Mouse (Mus musculus) NIH3T3 (cell line): ENCODE measurements around the gene Htr1d.

ENCODE experiments used
- DNase-seq: peaks from one replicate; pipeline ENCODE4 v3.0.0-alpha.2; 2012; ENCODE audit warnings: low read depth

The Htr1d gene

DNA sequence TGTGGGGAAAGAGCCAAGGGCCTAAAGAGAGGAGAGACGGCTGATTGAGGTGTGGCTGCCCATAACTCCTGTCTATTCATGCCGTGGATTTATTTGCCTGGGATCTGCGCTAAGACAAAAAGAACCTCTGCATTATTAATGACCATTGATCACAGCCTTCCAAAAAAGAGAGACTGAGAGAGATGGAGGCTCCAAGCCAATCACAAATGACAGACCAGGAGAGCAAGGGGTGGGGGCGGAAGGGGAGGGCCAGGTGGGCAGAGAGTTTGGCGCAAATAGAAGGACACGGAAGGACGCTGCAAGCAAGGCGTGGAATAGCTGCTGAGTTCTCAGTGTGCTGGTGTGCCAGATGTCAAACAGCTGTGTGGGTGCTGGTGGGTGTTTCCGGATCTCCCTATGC, at the start of gene Htr1d:
Gene Htr1d (plus strand): TSS at position 301 of the 400 bp plus-strand sequence.
- no peak for DNase-seq

DNA sequence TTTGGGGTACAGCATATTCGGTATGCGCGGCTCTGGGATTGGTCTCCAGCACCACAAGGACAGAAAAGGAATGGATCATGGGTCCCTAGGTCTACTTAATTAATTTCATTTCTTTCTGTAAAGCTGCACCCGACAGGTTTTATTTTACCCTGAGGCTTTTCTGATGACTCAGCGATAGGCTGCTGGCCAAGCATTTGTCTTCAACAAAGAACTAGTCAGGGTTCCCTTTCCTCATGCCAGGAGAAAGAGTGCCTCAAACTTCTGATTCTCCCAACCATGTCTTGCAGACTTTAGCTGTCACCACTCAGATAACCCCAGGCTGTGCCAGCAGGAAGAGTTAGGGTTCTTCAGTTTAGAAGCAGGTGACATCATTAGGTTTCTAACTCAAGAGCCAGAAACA, 46.3 kb upstream of the Htr1d start:
- peak; percentile 61 for DNase-seq

DNA sequence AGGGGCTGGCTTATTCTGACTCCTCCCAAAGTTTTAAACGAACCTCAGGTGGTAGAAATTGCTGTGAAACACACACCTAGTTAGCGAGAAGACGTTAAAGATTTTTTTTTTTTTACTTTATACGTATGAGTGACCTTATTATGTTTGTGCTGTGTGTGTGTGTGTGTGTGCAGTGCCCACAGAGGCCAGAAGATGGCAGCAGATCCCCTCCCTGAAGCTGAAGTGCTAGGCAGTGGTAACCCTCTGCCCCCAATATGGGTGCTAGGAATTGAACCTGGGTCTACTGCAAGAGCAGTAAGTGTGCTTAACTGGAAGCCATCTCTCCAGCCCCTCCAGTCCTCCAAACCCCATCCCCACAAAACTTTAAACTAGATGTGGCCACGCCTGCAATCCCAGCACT, 40.3 kb upstream of the Htr1d start:
- no peak for DNase-seq

DNA sequence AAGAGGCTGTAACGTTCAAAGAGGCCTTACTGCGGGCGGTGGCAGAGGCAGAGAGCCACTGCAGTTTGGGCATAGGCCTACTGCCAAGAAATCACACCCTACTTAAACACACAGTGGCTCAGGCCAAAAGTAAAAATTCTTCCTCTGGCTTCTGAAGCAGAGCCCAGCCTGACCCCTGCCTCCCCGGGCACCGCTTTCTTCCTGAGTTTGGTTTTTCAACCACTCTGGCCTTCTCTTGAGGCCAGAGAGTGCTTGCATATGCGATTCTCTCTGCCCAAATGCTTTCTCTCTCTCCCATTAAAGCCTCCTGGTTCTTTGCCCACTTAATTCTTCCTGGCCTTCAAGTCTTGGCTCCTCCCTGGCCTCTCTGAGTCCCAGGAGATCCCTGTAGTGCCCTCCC, 39.5 kb upstream of the Htr1d start:
- DNase-seq = no peak

DNA sequence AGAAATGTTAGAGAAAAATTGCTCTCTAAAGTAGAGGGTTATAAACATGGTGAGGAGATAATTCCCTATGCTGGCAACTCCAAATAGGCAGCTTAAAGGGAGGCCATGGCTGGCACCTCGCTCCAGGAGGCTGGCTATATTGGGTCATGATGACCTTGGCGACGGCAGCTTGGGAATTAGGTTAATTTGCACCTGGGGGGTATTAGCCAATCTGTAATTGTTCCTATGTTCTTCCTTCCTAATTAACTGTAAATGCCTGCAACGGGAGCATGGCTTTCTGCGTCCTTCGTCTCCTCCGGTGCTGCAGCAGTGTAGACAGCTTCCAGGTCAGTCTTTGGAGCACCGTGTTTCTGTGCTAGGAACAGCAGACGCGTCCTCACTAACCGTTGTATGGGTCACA, 36.1 kb upstream of the Htr1d start:
- DNase-seq = no peak

DNA sequence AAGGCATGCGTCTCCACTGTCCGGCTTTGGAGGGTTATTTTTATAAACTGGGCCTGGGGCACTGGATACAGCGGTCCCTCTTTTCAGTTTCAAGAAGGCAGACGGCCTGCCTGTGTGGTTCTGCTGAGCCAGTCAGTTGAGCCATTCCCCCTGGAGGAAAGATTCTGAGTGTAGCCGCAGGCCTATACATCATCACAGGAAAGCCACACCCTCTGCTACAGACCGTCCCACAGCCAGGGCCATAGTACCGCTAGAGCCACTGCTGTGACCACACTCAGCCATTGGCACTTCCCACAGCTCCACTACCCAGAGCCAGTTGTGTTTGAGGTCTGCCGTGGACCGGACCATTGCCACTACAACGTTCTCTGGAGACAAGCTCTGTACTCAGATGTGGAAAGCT, 21.5 kb upstream of the Htr1d start:
- DNase-seq = no peak

DNA sequence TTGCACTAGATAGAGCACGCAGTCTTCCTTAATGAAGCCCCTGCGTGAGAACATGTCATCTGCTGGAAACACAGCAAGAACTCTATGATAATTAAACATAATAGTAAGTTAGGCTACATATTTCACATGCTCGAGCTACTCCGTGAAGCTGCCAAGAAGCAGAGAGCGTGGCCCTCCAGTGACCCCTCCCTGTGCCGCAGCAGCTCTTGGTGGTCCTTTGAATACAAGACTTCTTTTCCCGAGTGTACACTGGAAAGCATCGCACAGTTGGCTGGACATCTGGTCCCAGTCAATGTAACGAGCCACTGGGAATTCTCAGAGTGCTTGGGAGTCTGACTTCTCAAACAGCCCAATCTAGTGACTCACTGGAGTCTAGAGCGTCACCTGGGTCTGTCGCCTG, 15.5 kb upstream of the Htr1d start:
- no peak for DNase-seq

DNA sequence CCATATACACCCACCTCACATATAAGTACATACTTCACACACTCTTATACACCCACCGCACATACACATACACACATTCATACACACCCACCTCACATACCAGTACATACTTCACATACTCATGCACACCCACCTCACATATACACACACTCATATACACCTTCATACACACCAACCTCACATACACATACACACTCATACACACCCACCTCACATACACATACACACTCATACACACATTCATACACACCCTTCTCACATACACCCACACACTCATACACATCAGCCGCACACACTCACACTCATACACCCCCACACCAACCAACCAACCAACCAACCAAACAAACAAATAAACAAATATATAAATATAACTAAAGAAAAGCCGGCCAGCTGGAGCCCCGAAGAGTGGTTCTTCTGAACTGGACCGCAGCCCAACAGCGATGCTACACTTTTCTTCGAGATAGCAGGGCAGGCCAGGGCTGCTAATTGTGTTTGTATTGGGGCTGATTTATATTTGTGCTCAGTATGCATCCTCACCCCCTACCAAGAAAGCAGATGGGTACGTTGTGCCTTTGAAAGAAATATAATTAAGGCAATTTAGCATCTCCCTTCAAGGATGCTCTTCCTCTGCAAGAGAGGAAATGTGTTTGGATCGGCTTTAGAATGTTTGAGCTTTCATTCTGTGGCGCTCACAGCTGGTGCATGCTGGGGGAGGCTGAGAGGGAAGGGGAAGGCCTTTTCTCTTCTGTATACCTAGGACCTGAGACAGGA, 11.1 kb upstream of the Htr1d start:
- no peak for DNase-seq

DNA sequence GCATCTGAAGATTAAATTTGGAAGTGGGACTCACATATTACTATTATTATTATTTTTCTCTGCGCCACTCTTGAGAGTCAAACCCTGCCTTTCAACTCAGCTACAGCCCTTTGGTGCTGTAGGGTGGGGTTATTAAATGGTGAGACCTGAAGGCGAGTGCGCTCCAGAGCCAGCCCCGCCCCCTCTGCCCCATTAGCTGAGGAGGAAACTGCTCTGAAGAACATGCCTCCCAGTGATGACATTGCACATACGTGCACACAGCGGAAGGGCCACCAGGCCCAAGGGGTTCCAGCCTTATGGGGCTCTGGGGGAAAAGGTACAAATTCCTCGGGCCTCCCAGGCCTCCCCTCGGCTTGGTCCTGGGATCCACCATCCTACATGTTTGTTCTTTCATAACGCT, 7.8 kb upstream of the Htr1d start:
- no peak for DNase-seq

DNA sequence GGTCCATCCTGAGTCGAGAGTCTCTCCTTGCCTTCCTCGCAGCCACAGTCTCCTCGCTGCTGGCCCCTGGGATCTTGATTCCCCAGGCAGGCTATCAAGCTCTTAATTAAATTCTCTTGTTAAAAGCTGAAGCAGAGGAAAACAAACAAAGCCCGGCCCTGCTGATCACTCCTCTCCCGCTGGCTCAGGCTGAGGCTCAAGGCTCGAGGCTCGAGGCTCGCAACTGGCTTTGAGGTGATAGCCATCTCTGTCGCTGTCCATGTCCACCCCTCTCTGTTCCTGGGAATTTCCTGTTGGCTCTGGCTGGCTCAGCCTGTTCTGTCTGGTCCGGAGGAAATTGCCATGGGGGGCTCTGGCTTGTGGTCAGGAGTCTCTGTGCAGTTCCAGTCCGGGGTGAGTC, 4.4 kb upstream of the Htr1d start:
- no peak for DNase-seq

DNA sequence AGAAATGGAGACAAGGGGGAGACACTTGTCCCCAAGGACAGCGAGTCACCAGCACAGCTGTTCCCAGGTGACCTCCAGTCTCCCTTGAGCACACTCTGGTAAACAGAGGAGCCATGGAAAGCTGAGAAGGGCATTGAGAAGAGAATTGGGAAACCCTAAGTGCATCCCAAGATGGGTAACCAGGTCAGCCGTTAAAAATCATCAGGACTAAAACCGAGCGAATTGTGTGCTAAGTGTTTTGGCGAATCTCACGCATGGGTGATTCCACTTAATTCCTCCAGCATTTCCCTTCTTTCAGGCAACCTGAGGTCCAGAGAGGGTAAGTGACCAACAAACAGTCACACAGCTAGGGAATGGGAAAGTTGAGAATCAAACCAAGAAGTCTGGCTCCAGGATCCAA, 3.9 kb upstream of the Htr1d start:
- DNase-seq = no peak

DNA sequence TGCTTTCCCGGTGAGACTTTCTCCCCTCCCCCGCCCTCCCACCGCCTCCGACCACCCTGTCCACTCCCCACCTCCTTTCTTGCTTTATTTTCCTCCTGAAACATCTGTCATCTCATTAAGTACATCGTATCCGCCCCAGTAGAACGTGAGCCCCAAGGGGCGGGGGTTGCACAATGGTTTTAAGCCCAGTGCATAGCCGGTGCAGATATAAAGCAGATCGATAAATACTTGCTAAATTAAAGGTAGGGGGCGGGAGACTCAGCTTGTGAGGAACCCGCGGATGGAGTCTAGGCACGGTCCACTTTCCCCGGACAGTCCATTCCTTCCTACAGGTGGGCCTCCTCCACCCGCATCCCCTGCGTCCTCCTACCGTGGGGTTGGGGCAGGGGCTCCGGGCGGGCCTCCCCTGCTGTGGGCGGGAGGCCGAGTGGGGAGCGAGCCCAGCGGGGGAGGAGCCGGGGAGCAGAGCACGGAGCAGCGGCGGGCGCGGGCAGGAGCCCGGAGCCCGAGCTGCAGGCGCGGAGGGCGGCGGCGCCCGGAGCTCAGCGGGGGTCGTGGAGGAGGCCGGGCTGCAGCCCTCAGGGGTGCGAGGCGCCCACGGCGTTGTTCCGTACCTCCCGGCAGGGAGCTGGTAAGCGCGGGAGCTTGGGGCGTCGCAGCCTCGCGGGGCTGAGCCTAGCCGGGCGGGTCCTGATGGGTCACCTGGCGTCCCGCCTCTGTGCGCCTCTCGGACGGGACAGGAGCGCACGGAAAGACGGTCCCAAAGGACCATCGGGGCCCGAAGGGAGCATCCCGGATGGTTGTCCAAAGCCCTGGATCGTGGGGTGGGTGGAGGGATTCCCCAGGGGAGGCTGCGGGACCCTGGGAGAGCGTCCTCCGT, 1.0 kb downstream of the Htr1d start:
- DNase-seq = no peak

DNA sequence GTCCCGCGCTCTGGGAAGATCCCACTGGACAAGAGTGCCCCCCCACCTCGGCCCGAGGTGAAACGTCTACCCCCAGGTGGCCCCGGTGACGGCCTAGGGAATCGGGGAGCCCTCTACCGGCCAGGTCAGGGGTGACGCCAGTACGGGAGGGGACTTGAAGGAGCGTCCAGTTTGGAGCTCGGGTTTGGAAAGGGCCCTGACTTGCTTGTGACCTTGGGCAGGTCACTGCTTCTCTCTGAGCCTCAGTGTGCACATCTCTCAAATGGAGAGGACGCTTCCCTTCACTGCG, 1.6 kb downstream of the Htr1d start:
- no peak for DNase-seq

DNA sequence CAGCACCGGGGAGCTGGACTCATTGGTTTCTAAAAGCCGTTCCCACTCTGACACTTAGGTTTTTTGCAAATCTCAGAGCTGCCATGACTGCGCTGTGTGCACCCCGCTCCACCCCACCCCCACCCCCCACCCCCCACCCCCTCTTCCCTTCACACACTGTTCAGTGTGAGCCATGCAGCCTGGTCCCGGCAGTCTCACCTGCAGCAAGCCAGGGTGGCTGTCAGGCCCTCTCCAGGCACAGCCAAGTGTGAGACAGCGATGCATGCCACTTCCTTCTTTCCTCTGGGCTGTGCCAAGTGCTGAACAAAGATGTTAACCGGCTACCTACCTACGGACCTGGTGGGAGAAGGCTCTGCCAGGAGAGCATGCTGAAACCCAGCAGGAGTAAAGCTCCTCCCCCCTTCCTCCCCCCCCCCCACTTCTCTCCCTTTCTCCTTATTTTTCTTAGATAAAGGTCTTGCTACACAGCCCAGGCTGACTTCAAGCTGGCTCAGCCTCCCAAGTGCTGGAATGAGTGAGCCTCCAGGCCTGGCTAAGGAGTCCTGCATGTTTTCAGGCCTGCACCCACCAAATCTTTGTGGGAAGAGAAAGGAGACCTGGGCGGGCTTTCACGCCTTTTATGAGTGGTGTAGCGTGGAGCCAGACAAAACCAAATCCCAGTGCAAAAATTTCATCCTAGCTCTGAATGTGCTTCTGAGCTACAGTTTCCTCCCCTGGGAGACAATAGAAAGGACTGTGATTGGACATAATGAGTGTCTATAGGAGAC, 7.5 kb downstream of the Htr1d start:
- DNase-seq = no peak

DNA sequence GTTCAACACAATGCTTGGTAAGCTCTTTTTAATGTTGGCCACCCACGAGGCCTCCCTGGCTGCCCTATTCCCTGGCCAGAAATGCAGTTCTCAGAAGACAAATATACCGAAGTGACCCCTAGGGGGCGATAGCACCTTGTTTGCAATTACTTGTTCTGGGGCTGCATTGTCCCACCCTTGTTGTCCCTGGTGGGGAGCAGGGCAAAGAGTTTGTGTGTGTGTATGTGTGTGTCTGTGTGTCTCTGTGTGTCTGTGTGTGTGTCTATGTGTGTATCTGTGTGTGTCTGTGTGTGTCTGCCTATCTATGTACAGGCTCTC, 8.0 kb downstream of the Htr1d start:
- peak; percentile 81 for DNase-seq

DNA sequence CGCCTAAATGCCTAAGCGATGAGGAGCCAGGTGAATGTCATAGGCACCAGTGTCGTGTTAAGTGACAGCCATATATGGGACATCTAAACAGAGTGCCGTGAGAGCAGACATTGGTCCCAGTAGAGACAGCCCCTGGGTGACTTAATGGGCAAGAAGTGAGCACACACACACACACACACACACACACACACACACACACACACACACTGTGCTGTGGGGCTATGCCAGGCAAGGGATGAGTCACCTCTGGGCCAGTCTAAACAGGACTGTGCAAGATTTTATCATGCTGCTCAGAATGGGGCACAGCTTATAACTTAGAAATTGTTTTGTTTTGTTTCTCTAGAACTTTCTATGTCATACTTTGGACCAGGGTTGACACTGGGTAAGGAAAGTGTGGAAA, 10.7 kb downstream of the Htr1d start:
- DNase-seq = peak; percentile 80

DNA sequence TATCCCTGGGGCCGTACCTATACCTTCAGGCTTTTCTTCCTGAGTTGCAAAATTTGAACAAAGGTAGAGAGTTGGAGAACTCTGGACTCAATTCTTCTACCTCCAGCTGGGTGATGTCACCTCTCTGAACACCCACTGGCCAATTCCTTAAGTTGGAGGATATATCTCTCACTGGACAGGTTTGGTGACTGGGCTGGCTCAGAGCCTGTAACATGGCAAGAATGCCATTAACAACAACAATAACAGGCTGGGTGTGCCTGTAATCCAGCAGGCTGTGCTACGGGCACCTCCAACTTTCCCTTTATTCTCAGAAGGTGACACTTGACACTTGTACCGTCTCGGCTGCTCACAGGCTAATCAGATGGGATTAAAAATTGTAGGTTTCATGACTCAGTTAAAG, 15.8 kb downstream of the Htr1d start:
- no peak for DNase-seq

DNA sequence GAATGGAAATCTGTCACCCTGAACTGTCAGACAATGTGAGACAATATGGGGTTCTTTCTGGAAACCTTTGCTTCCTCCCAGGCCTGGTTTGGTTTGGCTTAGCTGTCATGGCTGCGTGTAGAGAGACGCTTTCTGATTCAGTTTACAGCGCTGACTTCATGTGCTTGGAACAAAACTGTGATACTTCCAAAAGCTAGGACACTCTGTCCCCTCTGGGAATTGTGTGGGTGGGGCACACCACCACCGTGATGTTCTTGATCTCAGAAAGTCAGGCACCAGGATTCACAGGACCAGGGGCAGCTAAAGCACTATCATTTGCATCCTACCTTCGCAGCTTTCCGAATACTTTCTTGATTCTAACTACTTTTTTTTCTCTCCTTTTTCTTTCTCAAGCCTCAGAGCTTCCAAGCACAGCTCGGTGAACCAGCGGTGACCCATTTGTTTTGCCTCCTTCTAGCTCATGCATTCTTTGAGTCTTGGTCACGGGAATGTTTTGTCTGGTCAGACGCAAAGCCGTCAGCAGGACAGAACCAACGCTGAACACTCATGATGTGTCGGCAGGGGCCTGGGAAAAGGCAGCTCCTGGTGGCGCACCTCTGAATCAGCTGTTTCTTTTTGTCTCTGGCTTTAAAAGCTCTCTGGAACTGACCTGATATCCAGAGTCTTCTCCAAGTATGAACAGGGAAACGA, 18.2 kb downstream of the Htr1d start:
- DNase-seq = peak; percentile 79

DNA sequence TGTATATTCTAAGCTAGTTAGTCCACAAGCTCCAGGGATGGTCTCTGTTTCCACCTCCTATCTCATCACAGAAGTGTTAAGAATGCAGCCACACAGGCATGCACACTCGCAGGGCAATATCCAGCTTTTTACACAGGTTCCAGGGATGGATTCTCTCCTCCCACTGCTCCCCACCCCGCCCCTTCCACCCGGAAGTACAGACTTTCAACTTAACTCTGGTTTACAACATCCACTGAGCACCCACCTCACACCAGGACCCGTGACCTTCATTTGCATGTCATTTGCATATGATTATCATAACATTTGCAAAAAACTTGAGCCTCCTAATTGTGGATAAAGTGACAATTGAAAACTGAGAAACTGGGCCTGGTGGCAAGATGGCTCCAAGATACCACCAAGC, 21.2 kb downstream of the Htr1d start:
- no peak for DNase-seq

DNA sequence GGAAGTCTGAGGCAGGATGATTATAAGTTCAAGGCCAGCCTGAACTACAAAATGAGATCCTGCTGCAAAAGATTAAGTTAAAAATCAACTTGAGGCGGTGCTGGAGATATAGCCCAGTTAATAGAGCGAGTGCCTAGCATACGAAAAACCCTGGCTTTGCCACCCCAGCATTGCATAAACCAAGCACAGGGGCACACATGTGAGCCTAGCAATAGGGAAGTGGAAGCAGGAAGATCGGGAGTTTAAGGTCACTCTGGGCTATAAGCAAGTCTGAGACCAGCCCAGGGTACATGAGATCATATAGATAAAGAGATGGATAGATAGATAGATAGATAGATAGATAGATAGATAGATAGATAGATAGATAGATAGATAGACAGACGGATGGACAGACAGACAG, 26.5 kb downstream of the Htr1d start:
- no peak for DNase-seq

DNA sequence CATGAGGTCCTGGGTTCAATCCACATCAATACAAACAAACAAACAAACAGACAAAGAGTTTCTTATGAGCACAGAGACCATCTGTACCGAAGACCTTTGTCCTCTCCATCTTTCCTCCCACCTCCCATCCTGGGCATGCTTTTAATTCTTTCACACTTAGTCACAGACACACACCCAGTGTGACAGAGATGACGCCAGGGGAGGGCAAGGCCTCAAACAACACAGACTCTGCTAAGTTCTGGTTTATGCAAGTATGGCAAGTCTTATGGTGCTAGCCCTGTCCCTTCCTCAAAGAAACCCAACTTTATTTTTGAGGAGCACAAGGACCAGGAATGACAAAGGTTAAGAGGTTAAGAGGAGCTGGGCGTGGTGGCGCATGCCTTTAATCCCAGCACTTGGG, 26.9 kb downstream of the Htr1d start:
- DNase-seq = no peak

DNA sequence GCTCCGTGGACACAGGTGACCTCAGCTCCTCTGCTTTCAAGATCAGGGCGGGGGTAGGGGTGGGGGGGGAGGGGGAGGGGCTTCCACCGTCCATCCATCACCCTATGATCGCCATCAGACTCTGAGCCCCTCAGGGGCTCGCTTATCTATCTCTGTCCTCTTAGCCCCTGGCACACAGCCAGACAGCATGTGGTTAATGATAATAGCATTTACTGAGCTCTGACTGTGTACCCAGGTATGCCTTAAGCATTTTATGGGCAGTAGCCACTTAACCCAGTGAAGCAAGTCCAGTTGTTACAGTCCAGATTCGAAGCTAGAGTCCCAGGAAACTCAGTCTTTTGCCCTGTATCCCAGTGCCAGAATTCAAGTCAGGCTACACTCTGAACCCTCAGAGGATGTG, 28.2 kb downstream of the Htr1d start:
- peak; percentile 38 for DNase-seq

DNA sequence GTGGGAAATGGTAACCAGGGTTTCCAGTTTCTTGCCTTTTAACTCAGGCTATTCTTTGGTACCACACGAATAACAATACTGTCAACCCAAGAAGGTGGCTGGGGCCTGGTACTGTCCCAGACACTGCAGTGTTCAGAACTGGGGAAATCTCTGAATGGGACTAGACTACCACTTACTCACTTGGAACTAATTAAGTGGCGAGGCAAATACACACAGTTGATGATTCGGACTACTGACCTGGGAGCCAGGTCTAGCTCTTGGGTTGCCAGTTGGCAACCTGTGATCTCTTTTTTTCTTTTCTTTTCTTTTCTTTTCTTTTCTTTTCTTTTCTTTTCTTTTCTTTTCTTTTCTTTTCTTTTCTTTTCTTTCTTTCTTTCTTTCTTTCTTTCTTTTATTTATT, 29.0 kb downstream of the Htr1d start:
- DNase-seq = no peak
